Mouse (Mus musculus) embryonic facial prominence, embryonic 12.5 days (tissue): Measurements from ENCODE around the gene Pof1b. TPM values are rescaled to one million over a fixed set of nuclear protein-coding genes. Genes with fewer than 3 reads are reported as not detected.

Source experiments
- ATAC-seq: fragments of 200-750 bp; cut with Nextera tagmentation; 2 replicates; pipeline ENCODE4 v1.8.0; 2017; ENCODE audit not compliant: insufficient number of reproducible peaks, insufficient read depth, low FRiP score, low TSS enrichment
- H3K27ac ChIP-seq: fragments of 300-500 bp; sonication (generic); 2 replicates; pipeline ENCODE4 v1.5.1; 2016; ENCODE audit warnings: mild to moderate bottlenecking
- H3K27me3 ChIP-seq: fragments of 300-500 bp; sonication (generic); 2 replicates; pipeline ENCODE4 v1.6.1; 2016; ENCODE audit warnings: mild to moderate bottlenecking, moderate library complexity
- H3K36me3 ChIP-seq: fragments of 300-500 bp; sonication (generic); 2 replicates; pipeline ENCODE4 v1.6.1; 2016; ENCODE audit warnings: mild to moderate bottlenecking
- H3K4me1 ChIP-seq: fragments of 300-500 bp; sonication (generic); 2 replicates; pipeline ENCODE4 v1.6.1; 2016
- H3K4me2 ChIP-seq: fragments of 300-500 bp; sonication (generic); replicated peaks from 2 replicates; pipeline ENCODE4 v1.6.1; 2016; ENCODE audit warnings: mild to moderate bottlenecking, moderate library complexity
- H3K4me3 ChIP-seq: fragments of 300-500 bp; sonication (generic); 2 replicates; pipeline ENCODE4 v1.5.1; 2016; ENCODE audit warnings: mild to moderate bottlenecking
- H3K9ac ChIP-seq: fragments of 300-500 bp; sonication (generic); 2 replicates; pipeline ENCODE4 v1.6.1; 2016; ENCODE audit warnings: mild to moderate bottlenecking, moderate library complexity
- H3K9me3 ChIP-seq: fragments of 300-500 bp; sonication (generic); 2 replicates; pipeline ENCODE4 v1.6.1; 2016; ENCODE audit warnings: mild to moderate bottlenecking, moderate library complexity
- WGBS: fragments of 180-500 bp; shearing (Covaris S2); methylation state at CpG from one replicate; pipeline ENCODE4 v1.1.7; 2016; 5-methylcytosine and 5-hydroxymethylcytosine counted together
- polyA plus RNA-seq: library from polyadenylated mRNA; unstranded; fragments of >200 nt; fragmentation: Nextera tagmentation; extraction: Ambion mirVana; gene quantifications from 2 replicates; pipeline ENCODE4 v1.2.1, GENCODE M21; 2016

The Pof1b gene
- 0.55 and 0.59 TPM in 2 replicates for polyA plus RNA-seq

GRCm38 (mm10) chrX:112698508-112698907, at the start of gene Pof1b:
Gene Pof1b (minus strand): TSS chrX:112698651.
- Histone ChIP-seq H3K27me3 (no peaks in the 10 kb centered on the region), H3K36me3 (no peaks in the 10 kb centered on the region), H3K9me3 (no peaks in the 10 kb centered on the region), H3K9ac (no peak within 1 kb of the TSS), H3K4me1 (no peaks in the 10 kb centered on the region), H3K27ac (no peak within 1 kb of the TSS), H3K4me2 (no peak within 1 kb of the TSS), H3K4me3 (no peak within 1 kb of the TSS)
- no peak for ATAC-seq
- WGBS: 70% methylated on average over 5 of the region's 5 CpGs

- Histone ChIP-seq H3K27me3 (no peaks in the 10 kb centered on the region), H3K9me3 (no peaks in the 10 kb centered on the region), H3K4me2 (no peak overlapping the region), H3K4me1 (no peaks in the 10 kb centered on the region), H3K4me3 (no peak overlapping the region), H3K27ac (no peak overlapping the region), H3K36me3 (no peaks in the 10 kb centered on the region), H3K9ac (no peak overlapping the region)
- no peak for ATAC-seq
Observed at GRCm38 (mm10) chrX:112716587-112716986, 18.1 kb upstream of the Pof1b start.

- no peak overlapping the region for H3K9ac ChIP-seq
- no peaks in the 10 kb centered on the region for H3K9me3 ChIP-seq
- no peaks in the 10 kb centered on the region for H3K4me1 ChIP-seq
- H3K4me3 ChIP-seq: no peak overlapping the region
- ATAC-seq: no peak
- H3K27me3 ChIP-seq: no peaks in the 10 kb centered on the region
- H3K4me2 ChIP-seq: no peak overlapping the region
- 37% methylated on average over 1 of the region's 1 CpGs for WGBS
- no peaks in the 10 kb centered on the region for H3K36me3 ChIP-seq
- H3K27ac ChIP-seq: no peak overlapping the region
Observed at GRCm38 (mm10) chrX:112694392-112694791, 4.1 kb downstream of the Pof1b start.

- Histone ChIP-seq H3K27ac (no peak overlapping the region), H3K36me3 (no peaks in the 10 kb centered on the region), H3K9me3 (no peaks in the 10 kb centered on the region), H3K9ac (no peak overlapping the region), H3K4me3 (no peak overlapping the region), H3K27me3 (no peaks in the 10 kb centered on the region), H3K4me2 (no peak overlapping the region), H3K4me1 (no peaks in the 10 kb centered on the region)
- ATAC-seq: no peak
- 74% methylated on average over 5 of the region's 5 CpGs for WGBS
Observed at GRCm38 (mm10) chrX:112680605-112681004, 17.8 kb downstream of the Pof1b start.

GRCm38 (mm10) chrX:112675525-112675924, 22.9 kb downstream of the Pof1b start:
- 43% methylated on average over 1 of the region's 1 CpGs for WGBS
- no peaks in the 10 kb centered on the region for H3K4me1 ChIP-seq
- H3K4me2 ChIP-seq: no peak overlapping the region
- no peaks in the 10 kb centered on the region for H3K36me3 ChIP-seq
- H3K27ac ChIP-seq: no peak overlapping the region
- no peak overlapping the region for H3K9ac ChIP-seq
- H3K27me3 ChIP-seq: no peaks in the 10 kb centered on the region
- H3K4me3 ChIP-seq: no peak overlapping the region
- ATAC-seq: no peak
- no peaks in the 10 kb centered on the region for H3K9me3 ChIP-seq

GRCm38 (mm10) chrX:112601306-112602120, 96.9 kb downstream of the Pof1b start:
- Histone ChIP-seq H3K4me2 (peak overlapping the region; percentile 43), H3K4me3 (peak overlapping the region; percentile 62), H3K9me3 (no peaks in the 10 kb centered on the region), H3K36me3 (no peaks in the 10 kb centered on the region), H3K27ac (peak overlapping the region; percentile 80), H3K4me1 (no peaks in the 10 kb centered on the region), H3K27me3 (no peaks in the 10 kb centered on the region), H3K9ac (peak overlapping the region; percentile 63)
- peak; percentile 58; the same call in 1 of the 2 replicates for ATAC-seq
- WGBS: 14% methylated on average over 76 of the region's 81 CpGs

GRCm38 (mm10) chrX:112600511-112601305, 97.7 kb downstream of the Pof1b start, which contains the start of gene Zfp711:
Gene Zfp711 (plus strand): TSS chrX:112600526.
- peak within 1 kb of the TSS; percentile 62 for H3K4me3 ChIP-seq
- no peaks in the 10 kb centered on the region for H3K9me3 ChIP-seq
- WGBS: 16% methylated on average over 69 of the region's 79 CpGs
- peak; percentile 97 for ATAC-seq
- peak within 1 kb of the TSS; percentile 63 for H3K9ac ChIP-seq
- H3K36me3 ChIP-seq: no peaks in the 10 kb centered on the region
- peak within 1 kb of the TSS; percentile 43 for H3K4me2 ChIP-seq
- peak within 1 kb of the TSS; percentile 80 for H3K27ac ChIP-seq
- H3K27me3 ChIP-seq: no peaks in the 10 kb centered on the region
- no peaks in the 10 kb centered on the region for H3K4me1 ChIP-seq

Other genes starting within 250 kb of the Pof1b start
- not detected in 2 replicates for gene 2010106E10Rik, start 203.4 kb downstream of the Pof1b start, polyA plus RNA-seq
- gene Zfp711, start 98.1 kb downstream of the Pof1b start, polyA plus RNA-seq: 19.0 TPM in 2 replicates